Mouse (Mus musculus) kidney, embryonic 15.5 days (tissue): ENCODE data around the gene Kank4. TPM values are rescaled to one million over a fixed set of nuclear protein-coding genes. Genes with fewer than 3 reads are reported as not detected.

ENCODE experiments used
- ATAC-seq: fragments of 200-750 bp; cut with Nextera tagmentation; replicated peaks from 2 replicates; pipeline ENCODE4 v1.8.0; 2017; ENCODE audit warnings: moderate TSS enrichment; ENCODE audit not compliant: low FRiP score
- H3K27ac ChIP-seq: fragments of 300-500 bp; sonication (generic); 2 replicates; pipeline ENCODE4 v1.5.1; 2015; ENCODE audit warnings: mild to moderate bottlenecking, inconsistent platforms
- H3K27me3 ChIP-seq: fragments of 300-500 bp; sonication (generic); 2 replicates; pipeline ENCODE4 v1.6.1; 2015; ENCODE audit warnings: inconsistent platforms
- H3K36me3 ChIP-seq: fragments of 300-500 bp; sonication (generic); 2 replicates; pipeline ENCODE4 v1.6.1; 2015; ENCODE audit warnings: inconsistent platforms
- H3K4me1 ChIP-seq: fragments of 300-500 bp; sonication (generic); 2 replicates; pipeline ENCODE4 v1.6.1; 2015; ENCODE audit warnings: inconsistent platforms
- H3K4me2 ChIP-seq: fragments of 300-500 bp; sonication (generic); 2 replicates; pipeline ENCODE4 v1.6.1; 2015; ENCODE audit warnings: moderate library complexity, mild to moderate bottlenecking, inconsistent platforms
- H3K4me3 ChIP-seq: fragments of 300-500 bp; sonication (generic); replicated peaks from 2 replicates; pipeline ENCODE4 v1.5.1; 2015; ENCODE audit warnings: mild to moderate bottlenecking, inconsistent platforms
- H3K9ac ChIP-seq: fragments of 300-500 bp; sonication (generic); 2 replicates; pipeline ENCODE4 v1.6.1; 2015; ENCODE audit warnings: mild to moderate bottlenecking, inconsistent platforms
- H3K9me3 ChIP-seq: fragments of 300-500 bp; sonication (generic); replicated peaks from 2 replicates; pipeline ENCODE4 v1.6.1; 2016; ENCODE audit warnings: inconsistent platforms
- WGBS: fragments of 180-500 bp; shearing (Covaris S2); methylation state at CpG from one replicate; pipeline ENCODE4 v1.1.7; 2015; ENCODE audit warnings: mixed read lengths; 5-methylcytosine and 5-hydroxymethylcytosine counted together
- polyA plus RNA-seq: library from polyadenylated mRNA; unstranded; fragments of >200 nt; fragmentation: Nextera tagmentation; extraction: Ambion mirVana; gene quantifications from 2 replicates; pipeline ENCODE4 v1.2.1, GENCODE M21; 2015

The Kank4 gene
- polyA plus RNA-seq, 1 experiment from 2014 or later: 2.0 TPM

- H3K36me3 ChIP-seq: no peaks in the 10 kb centered on the region
- H3K4me3 ChIP-seq: no peak overlapping the region
- H3K9ac ChIP-seq: no peak overlapping the region
- H3K27ac ChIP-seq: no peak overlapping the region
- ATAC-seq: peak; percentile 58; the same call in 1 of the 2 replicates
- 60% methylated on average over 3 of the region's 3 CpGs for WGBS
- H3K4me1 ChIP-seq: peaks cover 20% of the 10 kb centered on the region
- H3K4me2 ChIP-seq: no peak overlapping the region
- no peaks in the 10 kb centered on the region for H3K9me3 ChIP-seq
- H3K27me3 ChIP-seq: peaks cover 10% of the 10 kb centered on the region; the same call in 1 of the 2 replicates
These were observed 5.7 kb upstream of the Kank4 start for GRCm38 (mm10) chr4:98823047-98823446.

GRCm38 (mm10) chr4:98822478-98822877 is 5.1 kb upstream of the Kank4 start:
- no peak overlapping the region for H3K4me2 ChIP-seq
- H3K36me3 ChIP-seq: no peaks in the 10 kb centered on the region
- H3K27ac ChIP-seq: no peak overlapping the region
- no peaks in the 10 kb centered on the region for H3K9me3 ChIP-seq
- no peak for ATAC-seq
- H3K27me3 ChIP-seq: peaks cover 10% of the 10 kb centered on the region; the same call in 1 of the 2 replicates
- WGBS: 78% methylated on average over 3 of the region's 3 CpGs
- H3K4me3 ChIP-seq: no peak overlapping the region
- H3K4me1 ChIP-seq: peaks cover 23% of the 10 kb centered on the region
- no peak overlapping the region for H3K9ac ChIP-seq

- no peak overlapping the region for H3K4me3 ChIP-seq
- H3K27ac ChIP-seq: no peak overlapping the region
- no peak for ATAC-seq
- WGBS: 79% methylated on average over 10 of the region's 10 CpGs
- H3K4me2 ChIP-seq: no peak overlapping the region
- no peak overlapping the region for H3K9ac ChIP-seq
- H3K27me3 ChIP-seq: peaks cover 18% of the 10 kb centered on the region
- no peaks in the 10 kb centered on the region for H3K36me3 ChIP-seq
- peaks cover 43% of the 10 kb centered on the region for H3K4me1 ChIP-seq
- no peaks in the 10 kb centered on the region for H3K9me3 ChIP-seq
These were observed 1.9 kb upstream of the Kank4 start for GRCm38 (mm10) chr4:98819216-98819755.

- 2% methylated on average over 14 of the region's 14 CpGs for WGBS
- Histone ChIP-seq H3K9me3 (no peaks in the 10 kb centered on the region), H3K9ac (peak overlapping the region; percentile 68), H3K36me3 (no peaks in the 10 kb centered on the region), H3K4me2 (peak overlapping the region; percentile 88), H3K27me3 (peaks cover 18% of the 10 kb centered on the region), H3K4me1 (peaks cover 43% of the 10 kb centered on the region), H3K27ac (0 out of 2 replicates have a peak overlapping the region, but pooled peaks have one; percentile 75), H3K4me3 (peak overlapping the region; percentile 70)
- peak; percentile 34; the same call in 1 of the 2 replicates for ATAC-seq
These were observed 542 bp downstream of the Kank4 start for GRCm38 (mm10) chr4:98816807-98817183.

- H3K27ac ChIP-seq: peak overlapping the region; percentile 67
- no peaks in the 10 kb centered on the region for H3K36me3 ChIP-seq
- no peaks in the 10 kb centered on the region for H3K27me3 ChIP-seq
- H3K9ac ChIP-seq: no peak overlapping the region
- no peak overlapping the region for H3K4me3 ChIP-seq
- 61% methylated on average over 9 of the region's 9 CpGs for WGBS
- ATAC-seq: no peak; the same call in 1 of the 2 replicates
- H3K9me3 ChIP-seq: no peaks in the 10 kb centered on the region
- H3K4me2 ChIP-seq: no peak overlapping the region
- peaks cover 45% of the 10 kb centered on the region for H3K4me1 ChIP-seq
These were observed 11.0 kb downstream of the Kank4 start for GRCm38 (mm10) chr4:98806306-98806705.

- WGBS: 52% methylated on average over 12 of the region's 12 CpGs
- ATAC-seq: peak; percentile 71
- H3K4me1 ChIP-seq: peaks cover 53% of the 10 kb centered on the region
These were observed 11.9 kb downstream of the Kank4 start for GRCm38 (mm10) chr4:98805291-98806048.

GRCm38 (mm10) chr4:98804476-98805134 is 12.7 kb downstream of the Kank4 start:
- Histone ChIP-seq H3K27me3 (no peaks in the 10 kb centered on the region), H3K4me1 (peaks cover 53% of the 10 kb centered on the region), H3K9ac (no peak overlapping the region), H3K36me3 (no peaks in the 10 kb centered on the region), H3K4me3 (no peak overlapping the region), H3K4me2 (no peak overlapping the region), H3K27ac (peak overlapping the region; percentile 67), H3K9me3 (no peaks in the 10 kb centered on the region)
- no peak for ATAC-seq
- WGBS: 66% methylated on average over 7 of the region's 7 CpGs

More at GRCm38 (mm10) chr4:98805291-98806048, 11.9 kb downstream of the Kank4 start:
- H3K4me3 ChIP-seq: no peak overlapping the region
- no peak overlapping the region for H3K9ac ChIP-seq
- H3K27ac ChIP-seq: peak overlapping the region; percentile 67
- no peaks in the 10 kb centered on the region for H3K9me3 ChIP-seq
- H3K27me3 ChIP-seq: no peaks in the 10 kb centered on the region
- H3K4me2 ChIP-seq: no peak overlapping the region
- no peaks in the 10 kb centered on the region for H3K36me3 ChIP-seq

GRCm38 (mm10) chr4:98801775-98802174 is 15.6 kb downstream of the Kank4 start:
- H3K27ac ChIP-seq: no peak overlapping the region
- H3K4me1 ChIP-seq: peaks cover 53% of the 10 kb centered on the region
- no peak for ATAC-seq

GRCm38 (mm10) chr4:98800824-98801223 is 16.5 kb downstream of the Kank4 start:
- Histone ChIP-seq H3K36me3 (no peaks in the 10 kb centered on the region), H3K9me3 (no peaks in the 10 kb centered on the region), H3K9ac (no peak overlapping the region), H3K27ac (no peak overlapping the region), H3K4me1 (peaks cover 53% of the 10 kb centered on the region), H3K4me3 (no peak overlapping the region), H3K4me2 (no peak overlapping the region), H3K27me3 (no peaks in the 10 kb centered on the region)
- WGBS: 76% methylated on average over 8 of the region's 8 CpGs
- ATAC-seq: no peak

More at GRCm38 (mm10) chr4:98801775-98802174, 15.6 kb downstream of the Kank4 start:
- Histone ChIP-seq H3K9ac (no peak overlapping the region), H3K4me3 (no peak overlapping the region), H3K9me3 (no peaks in the 10 kb centered on the region), H3K36me3 (no peaks in the 10 kb centered on the region), H3K4me2 (no peak overlapping the region), H3K27me3 (no peaks in the 10 kb centered on the region)
- WGBS: 91% methylated on average over 11 of the region's 11 CpGs

GRCm38 (mm10) chr4:98796591-98797341 is 20.6 kb downstream of the Kank4 start:
- H3K9me3 ChIP-seq: no peaks in the 10 kb centered on the region
- no peak overlapping the region for H3K9ac ChIP-seq
- 52% methylated on average over 11 of the region's 11 CpGs for WGBS
- peak overlapping the region; percentile 85 for H3K27ac ChIP-seq
- H3K27me3 ChIP-seq: no peaks in the 10 kb centered on the region
- H3K36me3 ChIP-seq: no peaks in the 10 kb centered on the region
- peak; percentile 50; the same call in 1 of the 2 replicates for ATAC-seq
- peaks cover 35% of the 10 kb centered on the region for H3K4me1 ChIP-seq
- H3K4me3 ChIP-seq: no peak overlapping the region
- 0 out of 2 replicates have a peak overlapping the region, but pooled peaks have one; percentile 16 for H3K4me2 ChIP-seq

GRCm38 (mm10) chr4:98795241-98795640 is 22.1 kb downstream of the Kank4 start:
- no peaks in the 10 kb centered on the region for H3K36me3 ChIP-seq
- ATAC-seq: no peak
- H3K4me2 ChIP-seq: no peak overlapping the region
- no peaks in the 10 kb centered on the region for H3K27me3 ChIP-seq
- no peak overlapping the region for H3K4me3 ChIP-seq
- H3K9ac ChIP-seq: no peak overlapping the region
- peaks cover 33% of the 10 kb centered on the region for H3K4me1 ChIP-seq
- no peaks in the 10 kb centered on the region for H3K9me3 ChIP-seq
- WGBS: 74% methylated on average over 2 of the region's 2 CpGs
- H3K27ac ChIP-seq: no peak overlapping the region
